Mouse (Mus musculus) heart, postnatal 14 days (tissue): ENCODE results near the gene Gm20388. TPM values are rescaled to one million over a fixed set of nuclear protein-coding genes. Genes with fewer than 3 reads are reported as not detected.
"Not testable (repeated sequence)": the region's sequence is repeated elsewhere in the genome, so short reads cannot be mapped to it uniquely, and the experiment has no call there.

ENCODE experiments used
- DNase-seq, 2 experiments: peaks; one replicate each; pipeline ENCODE4 v3.0.0; 2021 to 2022
- intact Hi-C: fragments of 180-260 bp; cut with DNase I; formaldehyde crosslinking; loops from one replicate; pipeline ENCODE4 v1.15.1; 2025
- total RNA-seq, 2 experiments: library from RNA; stranded (reverse); gene quantifications; 2 replicates each; pipeline ENCODE4 v1.2.3; 2021

The Gm20388 gene
- total RNA-seq, 2 experiments from 2014 or later = 0.24 TPM; not detected in 1

DNA sequence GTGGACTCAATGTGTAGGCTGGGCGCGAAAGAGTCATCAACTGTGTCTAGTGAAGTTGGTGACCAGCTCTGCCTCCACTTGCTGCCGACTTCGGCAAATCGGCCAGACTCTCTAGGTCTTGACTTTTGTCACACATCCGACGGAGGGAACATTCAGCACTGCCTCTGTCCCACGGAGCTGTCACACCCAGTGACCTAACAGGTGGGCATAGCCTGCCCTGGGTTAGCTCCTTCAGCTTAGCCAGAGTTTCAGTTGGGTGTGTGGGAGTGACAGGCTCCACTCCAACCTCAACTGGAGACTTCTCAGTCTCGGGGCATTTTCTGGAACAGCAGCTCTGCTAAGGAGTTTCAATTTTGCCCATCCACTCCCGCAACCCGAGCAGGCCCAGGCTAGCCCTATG lies 1223.9 kb downstream of the Gm20388 start:
- DNase-seq = no peak
- intact Hi-C loops = no loop called here

DNA sequence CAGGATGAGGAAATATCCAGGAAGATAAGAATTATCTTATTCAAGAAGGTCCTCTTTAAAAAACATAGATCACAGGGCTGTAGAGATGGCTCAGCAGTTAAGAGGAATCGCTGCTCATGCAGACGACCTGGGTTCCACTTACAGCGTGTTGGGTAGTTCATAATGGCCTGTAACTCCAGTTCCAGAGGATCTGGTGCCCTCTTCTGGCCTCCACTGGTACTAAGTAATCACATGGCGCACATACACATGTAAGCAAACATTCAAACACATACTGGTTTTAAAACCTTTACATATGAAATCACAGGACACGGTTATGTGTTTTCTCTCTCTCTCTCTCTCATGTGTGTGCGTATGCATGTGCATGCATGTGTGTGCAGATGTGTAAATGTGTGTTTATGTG lies 1226.2 kb downstream of the Gm20388 start:
- DNase-seq = no peak
- intact Hi-C loops = no loop called here

DNA sequence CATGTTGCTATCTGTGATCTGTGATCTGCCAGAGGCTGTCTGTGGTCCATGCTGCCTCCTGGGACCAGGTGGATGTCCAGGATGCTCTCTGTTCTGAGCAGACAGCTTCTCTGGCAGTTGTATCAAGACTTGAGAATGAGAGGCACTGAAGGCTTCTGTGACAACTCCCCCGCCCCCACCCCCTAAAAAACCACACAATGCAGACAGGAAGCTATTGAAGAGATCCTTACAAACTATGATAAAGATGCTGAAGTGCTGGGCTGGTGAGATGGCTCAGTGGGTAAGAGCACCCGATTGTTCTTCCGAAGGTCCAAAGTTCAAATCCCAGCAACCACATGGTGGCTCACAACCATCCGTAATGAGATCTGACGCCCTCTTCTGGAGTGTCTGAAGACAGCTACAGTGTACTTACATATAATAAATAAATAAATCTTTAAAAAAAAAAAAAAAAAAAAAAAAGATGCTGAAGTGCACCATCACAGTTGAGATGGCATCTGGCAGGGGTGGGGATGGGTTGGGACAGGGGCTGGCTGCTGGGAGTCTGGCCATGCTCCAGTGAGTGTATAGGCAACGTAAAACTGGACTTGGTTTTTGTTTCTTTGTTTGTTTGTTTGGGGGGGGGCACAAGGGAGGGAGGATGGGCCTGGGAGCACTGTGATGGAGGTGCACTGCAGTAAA lies 1235.0 kb downstream of the Gm20388 start:
- intact Hi-C loops, DNase-seq: not testable (repeated sequence)

DNA sequence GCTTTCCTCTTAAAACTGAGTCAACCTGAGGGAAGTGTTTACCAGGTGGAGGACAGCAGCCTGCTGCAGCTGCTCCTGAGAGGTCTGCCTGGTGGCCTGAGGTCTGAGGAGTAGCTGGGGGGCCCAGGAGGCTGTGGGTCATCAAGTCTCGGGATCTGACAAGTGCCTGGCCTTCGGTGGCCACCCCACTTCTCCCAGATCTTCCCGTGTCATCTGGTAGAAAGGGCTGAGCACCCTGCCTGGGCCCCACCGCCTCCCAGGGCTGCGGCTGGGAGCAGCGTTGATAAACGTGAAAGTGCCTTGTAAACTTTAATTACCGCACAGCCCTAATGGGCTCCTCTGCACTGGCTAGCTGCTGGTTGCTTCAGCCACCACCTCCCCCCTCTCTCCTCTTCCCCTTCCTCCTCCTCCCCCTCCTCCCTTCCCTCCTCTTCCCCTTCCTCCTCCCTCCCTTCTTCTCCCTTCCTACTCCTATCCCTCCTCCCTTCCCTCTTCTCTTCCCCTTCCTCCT lies 1238.0 kb downstream of the Gm20388 start:
- no peak for DNase-seq
- intact Hi-C loops = no loop called here

- intact Hi-C loops = no loop called here
Measured at GRCm38 (mm10) chr8:121152394-121152793, 1241.8 kb downstream of the Gm20388 start.

DNA sequence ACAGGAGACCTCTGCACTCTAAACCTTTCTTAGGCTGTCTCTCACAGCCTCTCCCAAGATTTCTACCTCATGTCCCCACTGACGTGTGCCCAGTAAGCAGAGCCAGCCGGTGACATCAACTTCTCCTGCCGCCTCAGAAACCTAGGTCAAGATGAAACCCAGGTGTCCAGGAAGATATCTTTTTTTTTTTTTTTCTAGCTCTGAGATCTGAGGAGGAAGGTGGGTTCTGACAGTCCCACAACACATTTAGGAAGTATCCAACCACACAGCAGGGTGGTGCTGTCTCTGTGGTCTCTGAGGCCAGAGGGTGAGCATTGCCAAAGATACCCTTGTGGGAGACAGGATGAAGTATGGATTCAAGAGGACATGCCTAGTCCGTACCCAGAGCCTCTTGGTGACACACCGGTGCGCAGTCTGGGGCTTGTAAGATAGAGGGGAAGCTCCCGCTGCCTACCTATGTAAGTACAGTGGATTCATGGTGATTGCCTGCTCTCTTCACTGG lies 1246.4 kb downstream of the Gm20388 start:
- no peak for DNase-seq
- intact Hi-C loops = no loop called here

More at GRCm38 (mm10) chr8:121152394-121152793, 1241.8 kb downstream of the Gm20388 start:
- peak; percentile 53 to 75 for DNase-seq

GRCm38 (mm10) chr8:121158812-121159211 lies 1248.2 kb downstream of the Gm20388 start:
- intact Hi-C loops = no loop called here
- no peak for DNase-seq

GRCm38 (mm10) chr8:121161437-121161836 lies 1250.8 kb downstream of the Gm20388 start:
- intact Hi-C loops = no loop called here
- DNase-seq = no peak

DNA sequence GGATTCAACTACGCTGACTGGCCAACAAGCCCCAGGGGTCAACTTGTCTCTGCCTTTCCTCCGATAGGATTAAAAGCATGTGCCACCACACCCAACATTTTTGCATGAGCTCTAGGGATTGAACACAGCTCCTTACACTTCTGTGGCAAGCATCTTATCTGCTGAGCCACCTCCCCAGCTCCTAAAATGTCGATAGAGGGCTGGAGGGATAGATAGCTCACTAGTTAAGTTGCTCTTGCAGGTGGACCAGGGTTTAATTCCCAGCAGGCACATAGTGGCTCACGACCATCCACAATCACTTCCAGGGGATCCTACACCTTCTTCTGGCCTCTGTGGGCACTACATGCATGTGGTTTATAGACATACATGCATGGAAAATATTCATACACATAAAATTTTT lies 1251.8 kb downstream of the Gm20388 start:
- no peak for DNase-seq
- intact Hi-C loops = no loop called here

DNA sequence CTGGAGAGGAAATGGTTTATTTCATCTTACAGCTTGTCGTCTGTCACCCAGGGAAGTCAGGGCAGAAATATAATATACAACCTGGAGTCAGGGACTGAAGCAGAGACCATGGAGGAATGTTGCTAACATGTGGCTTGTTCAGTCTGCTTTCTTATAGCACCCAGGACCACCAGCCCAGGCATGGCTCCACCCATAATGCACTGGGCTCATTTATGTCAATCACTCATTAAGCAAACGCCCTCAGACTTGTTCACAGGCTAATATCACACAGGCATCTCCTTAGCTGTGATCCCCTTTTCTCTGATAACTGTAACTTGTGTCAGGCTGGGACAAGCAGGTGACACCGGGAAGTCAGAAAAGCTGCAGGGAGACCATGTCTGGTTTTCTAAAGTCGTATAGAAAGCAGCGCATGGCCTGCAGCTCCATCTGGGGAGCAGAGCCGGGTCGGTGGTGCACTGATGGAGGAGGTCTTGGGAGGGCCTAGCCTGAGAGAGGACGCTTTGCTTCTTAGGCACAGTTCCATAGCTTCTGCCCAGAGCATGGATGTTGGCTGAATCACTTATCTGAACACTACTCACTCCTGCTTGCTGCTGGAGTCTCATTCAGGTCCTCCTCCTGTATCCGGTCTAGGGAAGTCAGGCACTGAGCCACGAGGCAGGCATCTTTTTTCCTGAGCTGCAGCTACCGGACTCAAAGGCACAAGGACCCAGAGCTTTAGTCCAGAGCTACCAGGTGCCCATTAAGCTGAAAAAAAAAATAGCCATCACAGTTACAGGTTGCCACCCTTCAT lies 1252.5 kb downstream of the Gm20388 start:
- intact Hi-C loops = no loop called here
- peak in 1 of 2 experiments; percentile 35 for DNase-seq

GRCm38 (mm10) chr8:121164017-121164469 lies 1253.4 kb downstream of the Gm20388 start:
- intact Hi-C loops = no loop called here
- DNase-seq = peak in 1 of 2 experiments; percentile 62

DNA sequence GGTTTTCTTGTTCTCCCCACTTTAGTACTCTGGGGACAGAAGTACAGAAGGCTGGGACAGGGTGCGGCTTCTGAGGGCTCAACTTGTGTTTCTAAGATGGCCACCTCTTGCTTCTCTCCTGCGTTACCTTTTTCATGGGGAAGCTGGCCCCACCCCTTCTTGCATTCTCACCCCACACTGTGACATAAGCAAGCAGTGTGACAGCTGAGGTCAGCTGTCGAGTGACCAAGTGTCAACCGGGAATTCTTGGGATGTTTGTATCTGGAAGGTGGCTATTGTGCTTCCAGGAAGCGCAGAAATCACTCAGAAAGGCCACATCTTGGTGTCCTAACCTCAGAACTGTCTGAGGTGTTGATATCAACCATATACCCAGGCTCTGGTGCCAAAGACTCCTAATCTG lies 1257.4 kb downstream of the Gm20388 start:
- DNase-seq = no peak
- intact Hi-C loops = no loop called here

DNA sequence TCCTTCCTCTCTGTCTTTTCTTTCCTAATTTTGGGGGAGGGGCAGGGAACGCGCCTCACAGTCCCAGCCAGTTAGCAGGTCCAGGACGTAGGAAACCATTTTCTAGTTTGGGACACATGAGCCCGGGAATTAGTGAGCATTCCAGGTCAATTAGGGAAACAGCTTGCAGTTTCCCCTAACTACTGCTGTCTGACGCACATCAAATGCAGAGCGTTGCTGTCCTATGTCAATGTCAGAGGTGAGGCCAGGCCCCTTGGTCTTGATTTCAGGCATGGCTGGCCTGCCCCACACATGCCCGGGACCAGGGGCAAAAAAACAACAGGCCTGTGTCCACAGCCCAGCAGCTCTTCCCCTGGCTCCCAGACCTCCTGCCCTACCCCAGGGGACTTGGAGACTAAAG lies 1259.5 kb downstream of the Gm20388 start:
- no peak for DNase-seq
- intact Hi-C loops = no loop called here

DNA sequence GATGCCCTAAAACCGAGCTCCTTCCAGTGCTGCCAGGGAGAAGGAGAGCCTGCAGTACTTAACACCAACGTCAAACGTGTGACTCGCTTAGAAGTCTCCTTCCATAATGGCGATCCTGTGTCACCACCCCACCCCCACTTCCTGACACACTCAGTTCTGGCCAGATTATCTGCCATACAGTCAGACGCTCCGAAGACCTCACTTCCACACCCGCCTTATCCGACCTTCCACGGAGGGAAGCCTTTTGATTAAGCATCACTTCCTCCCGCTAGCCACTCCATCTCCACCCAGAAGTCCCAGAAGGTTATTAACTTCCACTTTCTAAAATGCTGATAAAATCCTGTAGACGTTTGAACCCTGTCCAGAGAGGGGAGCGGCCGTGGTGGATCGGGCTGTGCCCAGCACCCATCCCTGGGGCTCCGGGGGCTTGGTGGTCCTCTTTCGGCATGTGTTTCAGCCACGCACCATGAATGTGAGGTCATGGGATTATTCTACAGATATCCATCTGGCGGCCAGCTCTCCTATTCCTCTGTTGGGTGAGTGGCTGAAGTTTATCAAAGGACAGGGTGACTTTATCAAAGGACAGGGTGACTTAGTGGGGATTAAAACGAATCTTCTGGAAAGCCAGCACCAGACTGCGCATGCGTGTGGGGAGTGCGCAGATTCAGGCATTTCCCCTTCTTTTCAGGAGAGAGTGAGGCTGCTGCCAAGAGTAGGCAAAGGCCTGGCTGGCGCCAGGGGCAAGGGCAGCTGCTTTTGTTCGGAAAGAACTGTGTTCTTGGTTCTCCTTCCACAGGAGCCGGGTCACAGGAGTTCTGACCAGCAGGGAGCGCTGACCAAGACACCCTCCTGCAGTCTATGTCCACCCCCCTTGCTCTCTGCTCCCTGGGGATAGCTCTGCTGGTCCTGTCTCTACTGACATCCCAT lies 1260.2 kb downstream of the Gm20388 start:
- intact Hi-C loops = no loop called here
- peak; percentile 69 to 73 for DNase-seq

DNA sequence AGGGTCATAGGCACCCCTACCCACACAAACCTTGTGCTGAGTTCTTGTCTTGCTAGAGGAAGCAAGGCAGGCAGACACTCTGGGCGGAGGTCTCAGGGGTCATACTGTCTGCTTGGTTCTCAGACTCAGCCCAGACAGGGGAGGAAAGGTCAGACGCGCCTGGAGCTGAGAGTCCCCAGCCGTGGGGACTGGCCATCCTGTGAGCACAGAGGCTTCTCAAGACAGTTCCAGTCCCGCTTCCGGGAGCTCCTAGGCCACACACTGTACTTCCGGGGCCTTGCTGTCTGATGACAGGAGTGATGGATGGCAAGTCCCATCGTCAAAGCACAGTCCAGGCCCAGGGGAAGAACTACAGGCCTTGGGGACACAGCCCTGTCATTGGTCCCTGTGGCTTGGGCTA lies 1261.9 kb downstream of the Gm20388 start:
- intact Hi-C loops = no loop called here
- no peak for DNase-seq

- no peak for DNase-seq
- intact Hi-C loops = no loop called here
Measured at GRCm38 (mm10) chr8:121174178-121174577, 1263.5 kb downstream of the Gm20388 start.

DNA sequence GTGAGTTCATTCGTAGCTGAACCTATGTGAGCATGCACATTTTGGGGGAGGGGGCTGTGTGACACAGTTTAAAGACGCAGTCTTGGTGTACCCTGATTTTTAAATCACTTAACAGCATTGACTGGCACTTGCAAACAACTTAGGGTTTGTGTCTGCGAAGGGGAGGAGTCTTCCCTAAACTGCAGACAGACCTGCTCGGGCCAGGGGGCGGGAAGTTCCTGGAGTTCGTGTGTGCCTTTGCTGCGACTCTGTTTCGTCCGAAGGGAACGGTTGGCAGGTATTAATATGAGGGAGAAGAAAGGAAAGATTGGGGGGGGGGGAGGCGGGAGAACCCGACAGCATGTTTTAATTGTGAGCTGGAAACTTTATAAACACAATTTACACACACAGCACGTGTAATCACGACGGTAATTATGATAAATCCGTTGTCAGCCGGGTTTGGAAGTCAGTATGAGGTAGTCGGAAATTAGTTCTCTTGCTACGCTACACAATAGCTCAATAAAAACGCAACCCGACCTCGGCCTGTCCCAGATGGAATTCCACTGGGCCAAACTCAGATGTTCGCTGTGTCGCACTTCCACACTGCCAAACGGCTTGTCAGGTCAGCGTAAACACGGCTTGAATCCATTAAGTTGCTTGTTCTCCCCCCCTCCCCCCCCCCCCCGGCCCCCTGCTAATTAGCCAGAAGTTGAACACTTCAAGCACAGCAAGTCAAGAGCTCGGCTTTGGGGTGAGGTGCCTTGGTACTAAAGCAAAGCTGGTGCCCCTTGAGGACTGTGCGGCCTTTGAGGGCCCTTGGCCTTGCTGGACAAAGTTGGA lies 1264.3 kb downstream of the Gm20388 start:
- DNase-seq = no peak
- intact Hi-C loops = no loop called here

DNA sequence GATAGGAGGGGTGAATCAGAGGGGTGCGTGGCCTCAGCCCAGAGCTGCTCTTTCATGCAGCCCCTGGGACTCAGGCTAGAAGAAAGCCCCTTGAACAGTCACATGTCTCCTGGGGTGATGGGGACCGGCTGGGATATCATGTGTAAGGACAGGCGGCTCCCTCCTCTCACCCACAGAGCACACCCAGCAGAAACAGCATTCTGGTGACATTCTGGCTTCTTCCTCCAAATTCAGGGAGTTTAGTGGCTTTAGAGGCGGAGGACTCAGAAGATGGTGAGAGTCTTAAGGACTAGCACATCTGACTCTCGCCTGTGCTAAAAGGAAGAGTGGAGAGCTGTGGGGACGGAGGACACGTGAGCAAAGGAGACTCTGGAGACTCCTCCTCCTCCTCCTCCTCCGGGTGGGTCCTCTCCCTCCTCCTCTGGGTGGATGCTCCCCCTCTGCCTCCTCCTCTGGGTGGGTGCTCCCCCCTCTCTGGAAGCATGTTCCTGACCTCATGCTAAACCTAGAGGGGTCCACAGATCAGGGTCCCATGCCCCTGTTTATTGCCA lies 1265.0 kb downstream of the Gm20388 start:
- DNase-seq = no peak
- intact Hi-C loops = no loop called here

GRCm38 (mm10) chr8:121176291-121176690 lies 1265.7 kb downstream of the Gm20388 start:
- DNase-seq = peak in 1 of 2 experiments; percentile 33

More at GRCm38 (mm10) chr8:121176291-121176690, 1265.7 kb downstream of the Gm20388 start:
- intact Hi-C loops = no loop called here
